Mouse (Mus musculus): ENCODE data around the gene Prkcsh. TPM values are rescaled to one million over a fixed set of nuclear protein-coding genes. Genes with fewer than 3 reads are reported as not detected.

Prkcsh gene
- total RNA-seq, 2 experiments from 2014 or later = 92.2 to 94.9 TPM

DNA sequence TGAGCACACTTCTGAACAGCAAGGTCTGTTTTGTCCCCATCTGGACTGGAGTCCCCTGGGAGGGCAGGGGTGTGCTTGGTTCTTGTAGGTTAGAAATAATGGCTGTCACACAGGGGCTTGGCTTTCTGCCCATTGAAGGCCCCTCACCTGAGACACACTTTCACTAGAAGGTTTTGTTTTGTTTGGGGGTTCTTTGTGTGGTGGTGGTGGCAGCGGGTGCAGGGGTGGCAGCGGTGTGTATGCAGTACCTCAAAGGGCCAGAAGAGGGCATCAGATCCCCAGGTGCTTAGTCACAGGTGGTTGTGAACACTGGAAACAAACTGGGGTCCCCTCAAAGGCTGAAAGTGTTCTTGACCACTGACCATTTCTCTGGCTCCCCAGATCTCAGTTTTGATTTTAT is 24.6 kb upstream of the Prkcsh start:
- intact Hi-C loops (cut with DNase I) = no loop called here
- no peak for DNase-seq (ENCODE audit: extremely low spot score in 1 of 2, low spot score in 2 of 2)

DNA sequence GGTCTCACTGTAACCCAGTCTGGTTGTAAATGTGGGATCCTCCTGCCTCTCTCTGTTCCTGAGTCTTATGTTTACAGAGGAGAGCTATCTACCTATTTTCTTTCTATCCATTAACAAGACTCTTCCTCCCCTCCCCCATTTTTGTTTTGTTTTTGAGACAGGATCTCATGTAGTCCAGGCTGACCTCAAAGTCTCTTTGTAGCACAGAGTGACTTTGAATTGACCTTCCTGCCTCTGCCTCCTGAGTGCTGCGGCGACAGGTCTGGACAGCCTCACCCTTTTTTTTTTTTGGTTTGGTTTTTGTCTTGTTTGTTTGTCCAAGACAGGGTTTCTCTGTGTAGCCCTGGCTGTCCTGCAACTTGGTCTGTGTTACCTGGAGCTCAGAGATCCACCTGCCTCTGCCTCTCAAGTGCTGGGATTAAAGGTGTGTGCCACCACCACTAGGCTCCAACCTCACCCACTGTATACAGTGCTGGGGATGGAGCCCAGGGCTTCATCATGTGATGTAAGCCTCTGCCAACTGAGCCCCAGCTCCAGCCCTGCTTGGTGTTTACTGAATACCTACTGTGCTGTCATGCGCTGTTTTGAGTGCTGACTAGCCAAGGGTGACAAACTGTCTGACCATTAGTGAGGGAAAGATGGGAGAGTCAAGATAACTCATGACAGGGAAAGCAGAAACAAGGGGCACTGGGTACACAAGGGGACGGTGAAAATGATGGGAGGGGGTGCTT is 24.0 kb upstream of the Prkcsh start:
- intact Hi-C loops (cut with DNase I) = no loop called here
- no peak for DNase-seq (ENCODE audit: extremely low spot score in 1 of 2, low spot score in 2 of 2)

DNA sequence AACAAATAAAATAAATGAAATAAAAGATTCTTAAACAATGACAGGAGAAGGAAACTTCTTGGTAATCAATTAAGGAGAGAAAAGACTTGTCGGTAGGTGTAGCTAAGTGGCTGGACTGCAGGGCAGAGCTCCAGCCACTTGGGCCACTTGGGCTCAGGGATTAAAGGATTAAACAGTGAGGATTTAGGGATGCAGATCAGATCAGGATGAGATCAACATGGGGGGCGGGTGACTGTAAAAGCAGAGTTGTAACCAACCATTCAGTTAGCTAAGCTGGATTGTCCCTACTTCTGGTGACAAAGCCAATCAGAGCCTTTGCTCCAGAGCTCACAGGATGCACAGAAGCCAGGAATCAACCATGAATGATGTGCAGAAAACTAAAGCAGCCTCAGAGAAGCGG is 18.7 kb upstream of the Prkcsh start:
- intact Hi-C loops (cut with DNase I) = no loop called here
- no peak for DNase-seq (ENCODE audit: extremely low spot score in 1 of 2, low spot score in 2 of 2)

GRCm38 (mm10) chr9:21987592-21988342 is 14.8 kb upstream of the Prkcsh start:
- peak in 1 of 2 experiments; percentile 44 for DNase-seq (ENCODE audit: extremely low spot score in 1 of 2, low spot score in 2 of 2)
- intact Hi-C loops (cut with DNase I) = no loop called here

- intact Hi-C loops (cut with DNase I) = no loop called here
- DNase-seq (ENCODE audit: extremely low spot score in 1 of 2, low spot score in 2 of 2) = peak in 1 of 2 experiments; percentile 47
These were observed 14.0 kb upstream of the Prkcsh start for GRCm38 (mm10) chr9:21988421-21989101.

- peak in 1 of 2 experiments; percentile 67 for DNase-seq (ENCODE audit: extremely low spot score in 1 of 2, low spot score in 2 of 2)
These were observed 13.1 kb upstream of the Prkcsh start, which contains the start of gene Rgl3 for GRCm38 (mm10) chr9:21989230-21990110. TSS of gene Rgl3 (minus strand) at chr9:21989446.

DNA sequence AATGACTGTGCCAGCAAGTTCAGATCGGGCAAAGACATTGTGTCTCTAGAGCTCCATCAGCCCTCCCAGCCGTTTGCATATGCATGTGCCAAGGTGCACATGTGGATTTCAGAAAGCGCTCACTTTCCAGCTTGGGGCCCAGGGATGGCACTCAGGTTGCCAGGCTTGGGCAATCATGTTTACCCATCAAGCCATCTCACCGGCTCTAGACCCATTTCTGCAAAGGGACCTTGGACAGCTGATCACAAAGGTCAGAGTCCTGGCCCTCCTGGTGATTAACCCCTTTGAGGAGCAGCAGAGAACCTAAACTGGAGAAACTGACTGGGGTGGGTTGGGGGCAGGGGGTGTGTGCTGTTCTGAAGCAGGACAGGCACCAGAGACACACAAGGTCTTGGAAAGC is 10.4 kb upstream of the Prkcsh start:
- no peak for DNase-seq (ENCODE audit: extremely low spot score in 1 of 2, low spot score in 2 of 2)
- intact Hi-C loops (cut with DNase I) = no loop called here

More at GRCm38 (mm10) chr9:21989230-21990110, 13.1 kb upstream of the Prkcsh start, which contains the start of gene Rgl3:
- intact Hi-C loops (cut with DNase I) = no loop called here

- intact Hi-C loops (cut with DNase I) = loop anchor here (5.0 kb wide), 1 partner anchor 34 kb away; the partner anchor contains the start of gene Epor
- DNase-seq (ENCODE audit: extremely low spot score in 1 of 2, low spot score in 2 of 2) = no peak
These were observed 6.3 kb upstream of the Prkcsh start for GRCm38 (mm10) chr9:21996178-21996867.

- DNase-seq (ENCODE audit: extremely low spot score in 1 of 2, low spot score in 2 of 2) = no peak
- intact Hi-C loops (cut with DNase I) = no loop called here
These were observed 2.3 kb upstream of the Prkcsh start for GRCm38 (mm10) chr9:22000296-22000695.

DNA sequence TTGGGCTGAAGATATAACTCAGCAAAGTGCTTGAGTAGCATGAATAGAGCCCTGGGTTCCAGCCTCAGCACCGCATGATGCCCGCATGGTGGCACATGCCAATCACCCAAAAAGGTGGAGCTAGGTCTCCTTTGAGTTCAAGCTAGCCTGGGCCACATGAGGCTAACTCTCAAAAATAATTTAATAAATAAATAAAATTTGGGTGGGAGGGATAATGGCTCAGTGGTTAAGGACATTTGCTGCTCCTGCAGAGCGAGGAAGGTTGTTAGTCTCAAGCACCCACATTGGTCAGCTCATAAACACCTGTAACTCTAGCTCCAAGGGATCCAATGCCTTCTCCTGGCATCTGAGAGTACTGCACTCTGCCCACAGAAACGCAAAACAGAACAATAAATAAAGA is 973 bp upstream of the Prkcsh start:
- intact Hi-C loops (cut with DNase I) = no loop called here
- DNase-seq (ENCODE audit: extremely low spot score in 1 of 2, low spot score in 2 of 2) = no peak

DNA sequence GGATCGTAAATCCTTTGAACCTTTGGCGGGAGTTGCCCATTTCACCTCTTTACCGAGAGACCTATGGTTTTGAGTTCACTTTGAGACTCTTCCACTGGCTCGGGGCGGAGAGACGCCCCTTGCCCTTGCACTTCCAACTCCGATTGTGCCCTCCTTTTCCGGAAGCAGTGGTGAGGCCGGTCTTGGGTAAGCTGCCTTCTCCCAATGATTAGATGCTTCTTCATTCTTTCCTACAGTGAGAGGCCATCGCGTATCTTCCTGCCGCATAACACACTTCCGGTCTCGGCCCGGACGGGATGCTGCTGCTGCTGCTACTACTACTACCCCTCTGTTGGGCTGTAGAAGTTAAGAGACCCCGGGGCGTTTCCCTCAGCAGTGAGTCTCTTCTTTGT is 553 bp downstream of the Prkcsh start:
- DNase-seq (ENCODE audit: extremely low spot score in 1 of 2, low spot score in 2 of 2) = peak in 1 of 2 experiments; percentile 51
- intact Hi-C loops (cut with DNase I) = no loop called here

DNA sequence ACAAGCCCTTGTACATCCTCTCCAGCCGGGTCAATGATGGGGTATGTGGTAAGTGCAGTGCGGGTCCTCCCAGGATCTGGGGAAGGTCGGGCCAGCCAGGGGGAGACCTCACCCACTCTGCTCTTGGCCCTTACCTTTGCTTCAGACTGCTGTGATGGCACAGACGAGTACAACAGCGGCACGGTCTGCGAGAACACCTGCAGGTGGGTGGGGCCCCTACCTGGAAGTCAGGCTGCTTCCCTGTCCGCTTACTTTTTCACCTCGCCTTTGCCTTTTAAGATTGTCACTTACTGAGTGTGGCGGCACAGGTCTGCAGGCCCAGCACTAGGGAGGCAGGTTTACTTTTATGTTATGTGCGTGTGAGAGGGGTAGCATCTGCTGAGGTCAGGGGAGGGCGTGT is 1.9 kb downstream of the Prkcsh start:
- intact Hi-C loops (cut with DNase I) = no loop called here
- DNase-seq (ENCODE audit: extremely low spot score in 1 of 2, low spot score in 2 of 2) = no peak

DNA sequence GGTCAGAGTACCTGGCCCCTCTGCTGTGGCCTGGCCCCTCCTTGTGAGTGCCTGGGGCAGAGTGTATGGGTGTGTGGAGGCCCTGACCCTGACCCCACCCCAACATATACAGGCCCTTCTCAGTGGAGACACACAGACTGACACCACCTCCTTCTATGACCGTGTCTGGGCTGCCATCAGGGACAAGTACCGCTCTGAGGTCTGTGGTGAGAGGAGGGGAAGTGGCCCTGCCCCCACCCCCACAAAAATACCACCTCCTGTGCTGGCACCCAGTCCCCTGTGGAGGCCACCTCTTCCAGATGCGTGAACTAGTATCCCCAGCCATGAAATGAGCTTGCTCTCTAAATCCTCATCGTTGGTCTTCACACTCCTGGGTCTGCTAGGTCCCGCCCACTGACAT is 8.4 kb downstream of the Prkcsh start:
- no peak for DNase-seq (ENCODE audit: extremely low spot score in 1 of 2, low spot score in 2 of 2)
- intact Hi-C loops (cut with DNase I) = no loop called here

DNA sequence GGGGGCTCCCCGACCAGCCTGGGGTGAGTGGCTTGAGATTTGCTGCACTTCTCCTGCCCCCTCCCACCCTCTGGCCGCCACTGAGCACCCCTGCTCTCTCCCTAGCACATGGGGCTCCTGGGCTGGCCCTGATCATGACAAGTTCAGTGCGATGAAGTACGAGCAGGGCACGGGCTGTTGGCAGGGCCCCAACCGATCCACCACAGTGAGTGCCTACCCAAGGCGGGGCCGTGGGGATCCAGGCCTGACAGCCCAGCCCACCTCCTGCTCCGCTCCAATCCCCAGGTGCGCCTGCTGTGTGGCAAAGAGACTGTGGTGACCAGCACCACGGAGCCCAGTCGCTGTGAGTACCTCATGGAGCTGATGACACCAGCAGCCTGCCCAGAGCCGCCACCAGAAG is 10.1 kb downstream of the Prkcsh start:
- DNase-seq (ENCODE audit: extremely low spot score in 1 of 2, low spot score in 2 of 2) = no peak
- intact Hi-C loops (cut with DNase I) = no loop called here

- intact Hi-C loops (cut with DNase I) = no loop called here
- DNase-seq (ENCODE audit: extremely low spot score in 1 of 2, low spot score in 2 of 2) = no peak
These were observed 13.6 kb downstream of the Prkcsh start for GRCm38 (mm10) chr9:22016245-22016644.

DNA sequence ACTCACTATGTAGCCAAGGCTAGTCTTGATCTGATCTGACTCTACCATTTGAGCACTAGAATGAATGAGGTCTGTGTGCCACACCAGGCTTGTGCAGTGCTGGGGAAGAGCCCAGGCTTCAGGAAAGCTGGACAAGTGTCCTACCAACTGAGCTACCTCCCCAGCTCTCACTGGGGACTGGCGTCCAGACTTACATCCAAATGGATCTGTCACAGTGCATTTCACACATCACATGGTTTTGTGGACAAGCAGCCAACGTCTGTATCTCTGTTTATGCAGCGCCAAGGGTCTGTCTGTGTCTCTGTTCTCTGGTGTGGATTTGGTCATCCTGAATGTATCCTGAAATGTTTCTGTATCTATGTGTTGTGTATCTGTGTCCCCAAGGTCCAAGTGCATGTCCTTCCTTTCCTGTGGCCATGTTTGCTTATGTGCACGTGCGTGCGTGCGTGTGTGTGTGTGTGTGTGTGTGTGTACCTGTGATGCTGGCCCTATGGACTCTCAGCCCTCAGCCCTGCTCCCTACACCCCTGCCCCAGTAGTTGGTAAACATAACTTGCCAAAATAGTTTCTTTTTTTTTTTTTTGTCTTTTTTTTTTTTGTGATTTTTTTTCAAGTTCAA is 14.7 kb downstream of the Prkcsh start:
- no peak for DNase-seq (ENCODE audit: extremely low spot score in 1 of 2, low spot score in 2 of 2)
- intact Hi-C loops (cut with DNase I) = no loop called here

- DNase-seq (ENCODE audit: extremely low spot score in 1 of 2, low spot score in 2 of 2) = no peak
- intact Hi-C loops (cut with DNase I) = no loop called here
These were observed 22.0 kb downstream of the Prkcsh start for GRCm38 (mm10) chr9:22024592-22024991.

GRCm38 (mm10) chr9:22028467-22028866 is 25.9 kb downstream of the Prkcsh start:
- intact Hi-C loops (cut with DNase I) = no loop called here
- DNase-seq (ENCODE audit: extremely low spot score in 1 of 2, low spot score in 2 of 2) = no peak
